Mouse (Mus musculus): ENCODE measurements around the gene Lekr1. TPM values are rescaled to one million over a fixed set of nuclear protein-coding genes. Genes with fewer than 3 reads are reported as not detected.
"Not testable (repeated sequence)": the region's sequence is repeated elsewhere in the genome, so short reads cannot be mapped to it uniquely, and the experiment has no call there.

The Lekr1 gene
- polyA plus RNA-seq, 1 experiment from 2014 or later: 5.7 TPM

DNA sequence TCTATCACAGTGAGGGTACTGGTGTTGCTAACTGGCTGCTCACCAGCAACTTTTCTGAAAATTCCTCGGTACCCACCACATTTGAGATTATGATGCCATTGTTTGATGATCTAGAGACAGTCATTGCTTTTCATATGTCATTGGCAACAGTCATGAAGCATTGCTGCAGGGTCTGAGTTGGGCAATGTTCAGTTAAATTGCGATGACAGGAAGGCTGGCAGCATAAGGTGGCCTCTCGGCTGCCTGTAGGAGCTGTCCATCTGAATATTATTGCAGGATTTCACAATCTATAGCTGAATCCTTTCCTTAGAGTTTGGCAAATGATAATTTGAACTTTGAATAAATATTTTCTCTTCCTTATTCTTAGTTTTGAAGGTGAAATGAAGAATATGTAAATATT, 48.3 kb downstream of the Lekr1 start:
- Histone ChIP-seq H3K36me3 (no peaks in the 10 kb centered on the region), H3K4me1 (replicated peaks) (no peaks in the 10 kb centered on the region), H3K9me3 (no peaks in the 10 kb centered on the region), H3K4me3 (replicated peaks) (no peak overlapping the region), H3K9ac (replicated peaks) (no peak overlapping the region), H3K27ac (no peak overlapping the region), H3K27me3 (no peaks in the 10 kb centered on the region), H3K4me2 (replicated peaks) (no peak overlapping the region)
- WGBS: 95% methylated on average over 3 of the region's 3 CpGs
- ATAC-seq: no peak

DNA sequence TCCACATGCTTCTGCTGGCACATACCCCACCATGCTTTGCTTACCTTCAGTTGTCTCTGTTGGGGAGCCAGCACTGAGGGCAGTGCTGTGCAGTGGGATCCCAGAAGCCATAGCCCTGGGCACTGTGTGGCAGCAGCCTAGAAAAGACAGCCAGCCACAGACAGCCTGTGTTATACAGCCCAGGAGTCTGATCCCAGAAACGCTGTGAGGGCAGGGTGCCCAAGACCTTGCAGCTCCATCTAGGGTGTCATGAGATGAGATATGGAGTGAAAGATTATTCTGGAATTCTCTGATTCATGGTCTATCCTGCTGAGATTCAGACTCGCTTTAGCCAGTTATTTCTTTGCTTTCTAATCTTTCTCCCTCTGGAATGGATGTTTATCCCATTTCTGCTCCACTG, 51.4 kb downstream of the Lekr1 start:
- H3K9ac ChIP-seq (replicated peaks): no peak overlapping the region
- WGBS: 86% methylated on average over 2 of the region's 2 CpGs
- H3K4me3 ChIP-seq (replicated peaks): no peak overlapping the region
- no peaks in the 10 kb centered on the region for H3K27me3 ChIP-seq
- H3K27ac ChIP-seq: no peak overlapping the region
- ATAC-seq: no peak
- H3K36me3 ChIP-seq: no peaks in the 10 kb centered on the region
- H3K4me2 ChIP-seq (replicated peaks): no peak overlapping the region
- H3K9me3 ChIP-seq: no peaks in the 10 kb centered on the region
- H3K4me1 ChIP-seq (replicated peaks): no peaks in the 10 kb centered on the region

DNA sequence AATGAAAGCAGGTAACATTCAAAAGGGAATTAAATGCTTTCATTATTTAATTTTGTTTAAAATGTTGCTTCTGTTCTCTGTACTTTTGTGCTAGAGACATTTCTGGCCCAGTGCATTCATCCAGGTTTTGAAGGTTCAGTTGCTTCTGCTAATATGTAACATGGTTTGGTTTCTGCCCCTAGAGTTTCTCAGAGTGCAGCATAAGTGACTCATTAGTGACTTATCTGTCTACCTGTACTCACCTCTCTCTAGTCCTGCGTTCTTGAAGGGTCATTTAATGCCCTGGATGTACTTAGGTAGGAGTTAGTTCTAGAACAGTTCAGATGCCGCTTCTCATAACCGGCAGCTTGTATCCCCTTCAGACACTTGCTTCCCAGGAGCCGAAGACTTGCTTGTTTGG, 56.9 kb downstream of the Lekr1 start:
- H3K4me2 ChIP-seq (replicated peaks): no peak overlapping the region
- no peak overlapping the region for H3K9ac ChIP-seq (replicated peaks)
- H3K9me3 ChIP-seq: no peaks in the 10 kb centered on the region
- no peak overlapping the region for H3K27ac ChIP-seq
- 92% methylated on average over 4 of the region's 4 CpGs for WGBS
- no peaks in the 10 kb centered on the region for H3K27me3 ChIP-seq
- no peak for ATAC-seq
- no peak overlapping the region for H3K4me3 ChIP-seq (replicated peaks)
- no peaks in the 10 kb centered on the region for H3K36me3 ChIP-seq
- no peaks in the 10 kb centered on the region for H3K4me1 ChIP-seq (replicated peaks)

DNA sequence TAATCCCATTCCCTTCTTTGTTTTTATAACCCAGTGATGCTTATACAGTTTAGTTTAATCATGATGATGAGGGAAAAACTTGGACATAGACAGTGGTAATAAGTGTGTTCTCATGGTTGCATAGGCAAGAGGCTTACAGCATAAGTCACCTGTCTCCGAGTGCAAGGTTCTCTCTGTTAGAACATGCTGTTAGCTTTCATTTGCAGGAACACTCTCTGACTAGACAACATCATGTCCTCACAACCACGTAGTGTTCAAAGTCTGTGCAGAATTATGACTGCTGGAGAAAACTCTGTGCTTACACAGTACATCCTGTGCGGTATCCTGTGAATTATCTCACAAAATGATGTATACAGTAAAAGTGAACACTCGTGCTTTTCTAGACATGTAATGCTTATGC, 57.6 kb downstream of the Lekr1 start:
- Histone ChIP-seq H3K4me1 (replicated peaks) (no peaks in the 10 kb centered on the region), H3K36me3 (no peaks in the 10 kb centered on the region), H3K27ac (no peak overlapping the region), H3K4me2 (replicated peaks) (no peak overlapping the region), H3K4me3 (replicated peaks) (no peak overlapping the region), H3K9ac (replicated peaks) (no peak overlapping the region), H3K9me3 (no peaks in the 10 kb centered on the region), H3K27me3 (0 out of 2 replicates have a peak, but pooled peaks cover 2% of the 10 kb centered on the region)
- WGBS: 85% methylated on average over 4 of the region's 4 CpGs
- ATAC-seq: no peak

DNA sequence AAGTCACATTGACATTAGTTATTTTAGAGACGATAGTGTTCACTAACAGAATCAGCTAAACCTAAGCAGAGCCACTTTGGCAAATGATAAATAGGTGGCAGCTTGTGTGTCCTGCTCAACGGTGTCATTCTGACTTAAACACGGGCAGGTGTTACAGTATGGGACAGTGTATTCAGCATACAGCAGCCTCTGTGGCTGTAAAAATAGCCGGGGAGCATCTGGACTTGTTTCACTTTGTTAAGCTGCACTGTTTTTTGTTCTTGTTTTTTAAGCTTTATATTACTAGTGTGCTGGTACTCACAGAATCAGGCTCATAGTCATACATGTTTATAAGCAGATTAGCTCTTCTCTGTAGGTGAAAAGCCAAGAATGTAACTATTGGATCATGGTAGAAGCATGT, 71.8 kb downstream of the Lekr1 start:
- Histone ChIP-seq H3K4me1 (replicated peaks) (no peaks in the 10 kb centered on the region), H3K4me3 (replicated peaks) (no peak overlapping the region), H3K27me3 (no peaks in the 10 kb centered on the region), H3K9me3 (no peaks in the 10 kb centered on the region), H3K9ac (replicated peaks) (no peak overlapping the region), H3K27ac (no peak overlapping the region), H3K36me3 (no peaks in the 10 kb centered on the region), H3K4me2 (replicated peaks) (no peak overlapping the region)
- 83% methylated on average over 4 of the region's 4 CpGs for WGBS
- no peak for ATAC-seq

DNA sequence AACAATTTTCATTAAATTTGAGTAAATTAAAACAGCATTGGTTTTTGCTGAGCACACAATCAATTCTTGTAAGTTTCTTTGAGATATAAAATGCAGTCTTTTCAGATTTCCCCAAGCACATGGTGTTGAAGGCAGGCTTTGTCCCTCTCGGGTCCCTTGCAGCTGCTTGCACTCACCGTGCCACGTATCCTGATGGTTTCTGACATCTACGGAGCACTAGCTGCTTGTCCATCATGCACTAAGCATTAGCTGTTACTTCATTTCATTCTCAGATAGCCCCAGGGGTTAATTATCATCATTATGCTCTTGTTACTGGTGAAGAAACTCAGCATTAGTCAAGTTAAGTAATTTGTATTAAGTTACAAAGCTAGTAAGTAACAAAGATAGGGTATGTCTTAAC, 78.9 kb downstream of the Lekr1 start:
- no peaks in the 10 kb centered on the region for H3K4me1 ChIP-seq (replicated peaks)
- ATAC-seq: no peak
- WGBS: 25% methylated on average over 4 of the region's 4 CpGs
- H3K4me3 ChIP-seq (replicated peaks): no peak overlapping the region
- H3K36me3 ChIP-seq: no peaks in the 10 kb centered on the region
- no peak overlapping the region for H3K4me2 ChIP-seq (replicated peaks)
- no peak overlapping the region for H3K27ac ChIP-seq
- no peaks in the 10 kb centered on the region for H3K27me3 ChIP-seq
- no peaks in the 10 kb centered on the region for H3K9me3 ChIP-seq
- H3K9ac ChIP-seq (replicated peaks): no peak overlapping the region

DNA sequence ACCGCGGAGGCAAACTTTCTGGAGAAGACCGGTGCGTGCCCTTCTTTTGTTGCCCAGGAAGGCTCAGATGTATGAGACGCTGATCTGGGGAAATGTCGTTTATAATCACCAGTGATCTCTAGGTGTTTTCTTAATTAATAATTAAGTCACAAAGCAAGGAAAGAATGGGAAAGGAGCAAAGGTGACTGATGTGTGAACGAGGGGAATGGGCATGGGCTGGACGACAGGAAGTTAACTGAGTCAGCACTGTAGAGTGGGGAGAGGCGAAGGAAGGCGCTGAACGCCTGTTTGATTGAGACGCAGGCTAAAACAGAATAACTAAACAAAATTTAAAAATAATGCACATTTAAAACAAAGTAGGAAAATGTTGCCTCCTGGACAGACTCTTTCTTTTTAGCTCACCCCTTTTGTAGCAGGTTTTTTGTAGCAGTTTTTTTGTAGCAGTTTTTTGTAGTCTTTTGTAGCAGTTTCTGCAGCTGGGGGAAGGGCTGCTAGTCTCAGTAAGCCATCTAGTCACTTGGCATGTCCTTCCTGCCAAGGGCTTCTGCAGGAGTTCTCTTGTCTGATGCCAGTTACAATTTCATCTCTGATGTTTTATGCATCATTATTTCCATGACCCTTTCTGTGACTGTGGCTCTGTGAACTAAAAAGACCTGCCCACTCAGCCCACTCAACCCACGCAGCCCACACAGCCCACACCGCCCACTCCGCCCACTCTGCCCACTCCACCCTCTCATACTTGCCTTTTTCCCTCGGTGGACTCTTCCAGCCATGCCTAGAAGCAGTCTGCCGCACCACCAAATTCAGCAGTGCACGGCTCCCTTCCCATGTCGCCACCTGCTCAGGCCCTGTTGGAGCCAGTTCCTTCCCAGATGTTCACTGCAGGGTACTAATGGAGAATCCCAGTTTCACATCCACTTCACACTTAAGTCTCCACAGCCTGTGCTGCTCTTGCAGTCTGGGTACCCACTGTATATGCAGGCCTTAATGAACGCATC, 98.8 kb downstream of the Lekr1 start:
- ATAC-seq: peak; percentile 55
- 73% methylated on average over 20 of the region's 20 CpGs for WGBS
- Histone ChIP-seq H3K9me3 (no peaks in the 10 kb centered on the region), H3K9ac (replicated peaks) (no peak overlapping the region), H3K27me3 (no peaks in the 10 kb centered on the region), H3K4me1 (replicated peaks) (peaks cover 22% of the 10 kb centered on the region), H3K36me3 (no peaks in the 10 kb centered on the region), H3K4me2 (replicated peaks) (no peak overlapping the region), H3K4me3 (replicated peaks) (no peak overlapping the region), H3K27ac (no peak overlapping the region)

DNA sequence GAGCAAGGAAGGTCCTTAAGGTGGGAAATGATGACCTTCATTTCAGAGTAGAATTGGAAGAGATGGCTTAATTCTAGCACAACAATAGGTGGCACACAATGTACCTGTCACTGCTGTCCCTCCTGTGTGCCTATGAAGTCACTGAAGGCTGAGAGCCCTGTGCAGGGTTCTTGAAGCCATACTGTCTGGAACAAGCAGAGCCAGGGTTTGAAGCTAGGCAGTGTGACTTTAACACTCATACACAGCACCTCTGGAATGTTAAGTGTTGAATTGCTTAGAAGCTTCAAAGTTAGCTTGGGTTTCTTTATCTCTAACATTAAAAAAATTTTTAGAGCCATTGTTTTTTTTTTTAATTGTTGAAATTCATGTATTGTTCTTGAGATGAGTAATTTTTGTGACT, 100.4 kb downstream of the Lekr1 start:
- Histone ChIP-seq H3K27me3 (no peaks in the 10 kb centered on the region), H3K9ac (replicated peaks) (no peak overlapping the region), H3K36me3 (no peaks in the 10 kb centered on the region), H3K4me3 (replicated peaks) (no peak overlapping the region), H3K27ac (no peak overlapping the region), H3K4me1 (replicated peaks) (peaks cover 22% of the 10 kb centered on the region), H3K4me2 (replicated peaks) (no peak overlapping the region), H3K9me3 (no peaks in the 10 kb centered on the region)
- ATAC-seq: no peak

DNA sequence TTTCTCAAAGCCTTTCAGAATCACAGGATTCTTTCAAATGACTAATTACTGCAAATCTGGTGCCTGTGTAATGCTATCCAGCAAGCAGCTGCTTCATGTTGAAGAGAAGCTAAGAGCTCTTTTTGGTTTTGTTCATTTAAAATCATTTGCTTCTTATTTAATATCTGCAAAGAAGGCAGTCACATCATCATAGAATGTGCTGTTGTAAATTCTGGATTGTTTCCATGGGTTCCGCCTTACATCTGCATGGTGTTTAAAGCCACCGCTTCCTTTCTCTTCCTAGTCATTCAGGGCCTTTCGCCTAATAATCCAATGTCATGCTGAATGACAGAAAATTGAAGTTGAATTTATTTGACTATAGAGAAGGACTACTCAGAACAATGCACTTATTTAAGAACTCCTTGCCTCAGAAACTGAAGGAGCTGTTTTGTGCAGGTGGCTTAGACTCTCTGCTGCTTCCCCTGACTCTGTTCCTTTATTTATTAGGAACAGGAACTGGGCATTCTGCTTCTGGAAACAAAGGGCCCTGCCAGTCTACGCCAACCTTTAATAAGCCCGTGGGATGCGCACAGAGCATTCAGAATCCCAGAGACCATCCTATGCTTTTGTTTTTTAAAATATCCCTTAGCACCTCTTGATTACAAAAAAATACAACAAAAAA, 101.3 kb downstream of the Lekr1 start:
- Histone ChIP-seq H3K36me3 (no peaks in the 10 kb centered on the region), H3K4me3 (replicated peaks) (no peak overlapping the region), H3K9me3 (no peaks in the 10 kb centered on the region), H3K27ac (peak overlapping the region; percentile 42; the same call in 1 of the 2 replicates), H3K9ac (replicated peaks) (no peak overlapping the region), H3K27me3 (no peaks in the 10 kb centered on the region), H3K4me1 (replicated peaks) (peaks cover 22% of the 10 kb centered on the region), H3K4me2 (replicated peaks) (no peak overlapping the region)
- 10% methylated on average over 6 of the region's 6 CpGs for WGBS
- peak; percentile 82 for ATAC-seq

DNA sequence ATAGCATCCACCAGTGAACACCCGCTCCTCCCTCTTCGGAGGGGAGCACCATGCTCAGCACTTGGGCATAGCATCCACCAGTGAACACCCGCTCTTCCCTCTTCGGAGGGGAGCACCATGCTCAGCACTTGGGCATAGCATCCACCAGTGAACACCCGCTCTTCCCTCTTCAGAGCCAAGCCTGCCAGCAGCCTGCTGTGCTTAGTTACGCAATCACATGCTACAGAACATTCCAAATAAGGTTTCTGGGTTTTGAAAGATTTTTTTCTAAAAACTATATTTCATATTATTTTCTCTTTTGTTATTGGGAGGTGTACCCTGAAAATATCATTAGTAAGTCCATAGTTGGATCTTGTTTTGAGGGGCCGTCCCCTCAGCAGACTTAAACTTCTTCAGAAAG, 103.6 kb downstream of the Lekr1 start:
- 96% methylated on average over 7 of the region's 7 CpGs for WGBS
- H3K9ac ChIP-seq (replicated peaks); H3K36me3 ChIP-seq; H3K9me3 ChIP-seq; ATAC-seq; H3K27me3 ChIP-seq; H3K4me2 ChIP-seq (replicated peaks); H3K27ac ChIP-seq; H3K4me3 ChIP-seq (replicated peaks): not testable (repeated sequence)
- peaks cover 18% of the 10 kb centered on the region for H3K4me1 ChIP-seq (replicated peaks)

DNA sequence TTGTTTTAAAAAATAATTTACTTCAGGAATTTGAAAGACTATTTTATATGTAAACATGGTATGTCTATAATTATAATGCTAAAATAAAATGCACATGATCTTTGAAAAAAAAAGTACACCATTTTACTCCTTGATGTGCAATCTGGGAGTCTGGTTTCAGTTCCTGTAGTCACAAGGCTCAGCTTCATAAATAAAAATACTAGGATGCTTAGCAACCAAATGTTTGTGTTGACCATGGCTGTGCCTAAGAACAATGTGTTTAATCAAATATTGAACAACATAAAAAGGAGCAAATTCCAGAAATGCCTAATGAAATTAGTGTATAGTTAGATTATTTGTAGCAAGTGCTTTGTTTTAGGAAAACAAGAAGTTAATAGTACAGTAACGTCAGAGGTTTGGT, 107.9 kb downstream of the Lekr1 start:
- Histone ChIP-seq H3K4me3 (replicated peaks) (no peak overlapping the region), H3K4me1 (replicated peaks) (no peaks in the 10 kb centered on the region), H3K9ac (replicated peaks) (no peak overlapping the region), H3K27me3 (no peaks in the 10 kb centered on the region), H3K36me3 (no peaks in the 10 kb centered on the region), H3K9me3 (no peaks in the 10 kb centered on the region), H3K4me2 (replicated peaks) (no peak overlapping the region), H3K27ac (no peak overlapping the region)
- no peak for ATAC-seq
- 85% methylated on average over 1 of the region's 1 CpGs for WGBS

DNA sequence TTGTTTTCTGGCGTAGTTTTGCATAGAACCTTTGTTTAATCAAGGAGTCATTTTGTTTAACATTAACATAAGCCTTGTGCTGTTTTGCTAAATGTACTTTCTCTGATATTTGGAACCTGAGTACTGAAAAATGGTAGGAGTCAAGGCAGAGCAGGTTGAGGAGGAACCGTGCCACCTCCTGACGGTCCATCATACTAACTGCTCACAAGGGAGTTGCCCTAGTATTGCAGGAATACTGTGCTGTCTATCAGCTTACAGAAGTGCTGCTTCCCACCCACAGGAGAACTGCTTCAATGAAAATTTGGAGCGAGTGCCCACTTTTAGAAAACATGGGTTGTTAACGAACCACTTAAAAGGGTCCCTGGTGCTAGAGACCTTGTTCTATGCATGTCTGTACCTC, 109.1 kb downstream of the Lekr1 start:
- Histone ChIP-seq H3K9ac (replicated peaks) (no peak overlapping the region), H3K4me3 (replicated peaks) (no peak overlapping the region), H3K4me1 (replicated peaks) (no peaks in the 10 kb centered on the region), H3K27ac (no peak overlapping the region), H3K4me2 (replicated peaks) (no peak overlapping the region), H3K9me3 (no peaks in the 10 kb centered on the region), H3K36me3 (no peaks in the 10 kb centered on the region), H3K27me3 (no peaks in the 10 kb centered on the region)
- WGBS: 80% methylated on average over 5 of the region's 5 CpGs
- no peak for ATAC-seq
